Mouse (Mus musculus) neural tube, embryonic 14.5 days (tissue): Measurements from ENCODE around the gene Zfp358. TPM values are rescaled to one million over a fixed set of nuclear protein-coding genes. Genes with fewer than 3 reads are reported as not detected.

ENCODE experiments used
- ATAC-seq: fragments of 200-750 bp; cut with Nextera tagmentation; 2 replicates; pipeline ENCODE4 v1.8.0; 2017; ENCODE audit warnings: low read depth, mild to moderate bottlenecking, moderate TSS enrichment, moderate library complexity
- H3K27ac ChIP-seq: fragments of 300-500 bp; sonication (generic); 2 replicates; pipeline ENCODE4 v1.5.1; 2014; ENCODE audit warnings: low read depth, mild to moderate bottlenecking, control low read depth, low read length, moderate library complexity, mixed read lengths
- H3K27me3 ChIP-seq: fragments of 300-500 bp; sonication (generic); 2 replicates; pipeline ENCODE4 v1.6.1; 2014; ENCODE audit warnings: low read length; ENCODE audit not compliant: control insufficient read depth, insufficient read depth
- H3K36me3 ChIP-seq: fragments of 300-500 bp; sonication (generic); 2 replicates; pipeline ENCODE4 v1.6.1; 2014; ENCODE audit warnings: low read length, mixed read lengths; ENCODE audit not compliant: control insufficient read depth, insufficient read depth
- H3K4me1 ChIP-seq: fragments of 300-500 bp; sonication (generic); 2 replicates; pipeline ENCODE4 v1.6.1; 2014; ENCODE audit warnings: low read length; ENCODE audit not compliant: control insufficient read depth, insufficient read depth
- H3K4me2 ChIP-seq: fragments of 300-500 bp; sonication (generic); 2 replicates; pipeline ENCODE4 v1.6.1; 2014; ENCODE audit warnings: mild to moderate bottlenecking, low read depth, low read length, control low read depth
- H3K4me3 ChIP-seq: fragments of 300-500 bp; sonication (generic); 2 replicates; pipeline ENCODE4 v1.5.1; 2014; ENCODE audit warnings: low read depth, low read length, control low read depth, mixed read lengths
- H3K9ac ChIP-seq: fragments of 300-500 bp; sonication (generic); replicated peaks from 2 replicates; pipeline ENCODE4 v1.6.1; 2014; ENCODE audit warnings: low read depth, mild to moderate bottlenecking, control low read depth, low read length, mixed read lengths
- H3K9me3 ChIP-seq: fragments of 300-500 bp; sonication (generic); 2 replicates; pipeline ENCODE4 v1.6.1; 2016; ENCODE audit warnings: low read length; ENCODE audit not compliant: control insufficient read depth
- WGBS: fragments of 180-500 bp; shearing (Covaris S2); extraction: QIAGEN DNeasy Blood & Tissue Kit; methylation state at CpG from one replicate; pipeline ENCODE4 v1.1.7; 2014; 5-methylcytosine and 5-hydroxymethylcytosine counted together
- polyA plus RNA-seq: library from polyadenylated mRNA; unstranded; fragments of >200 nt; fragmentation: Nextera tagmentation; extraction: Ambion mirVana; gene quantifications from 2 replicates; pipeline ENCODE4 v1.2.1, GENCODE M21; 2014

Gene Zfp358
- polyA plus RNA-seq, 1 experiment from 2014 or later = 43.5 TPM

GRCm38 (mm10) chr8:3468838-3469237, 24.1 kb upstream of the Zfp358 start:
- H3K36me3 ChIP-seq = no peaks in the 10 kb centered on the region
- H3K27ac ChIP-seq = no peak overlapping the region
- H3K9me3 ChIP-seq = no peaks in the 10 kb centered on the region
- no peak overlapping the region for H3K9ac ChIP-seq
- ATAC-seq = no peak
- H3K4me1 ChIP-seq = no peaks in the 10 kb centered on the region
- H3K4me3 ChIP-seq = no peak overlapping the region
- 92% methylated on average over 1 of the region's 1 CpGs for WGBS
- H3K27me3 ChIP-seq = no peaks in the 10 kb centered on the region
- H3K4me2 ChIP-seq = no peak overlapping the region

- Histone ChIP-seq H3K9me3 (no peaks in the 10 kb centered on the region), H3K27ac (no peak within 1 kb of the TSS), H3K9ac (no peak within 1 kb of the TSS), H3K36me3 (no peaks in the 10 kb centered on the region), H3K4me3 (no peak within 1 kb of the TSS), H3K4me1 (no peaks in the 10 kb centered on the region), H3K4me2 (no peak within 1 kb of the TSS), H3K27me3 (no peaks in the 10 kb centered on the region)
- ATAC-seq = no peak
Measured at GRCm38 (mm10) chr8:3470562-3470961, 22.4 kb upstream of the Zfp358 start, which contains the start of gene Tex45. Gene Tex45, plus strand, starts transcription at chr8:3470862.

- Histone ChIP-seq H3K4me1 (no peaks in the 10 kb centered on the region), H3K9ac (peak overlapping the region; percentile 44), H3K36me3 (no peaks in the 10 kb centered on the region), H3K9me3 (no peaks in the 10 kb centered on the region), H3K27me3 (no peaks in the 10 kb centered on the region), H3K4me2 (peak overlapping the region; percentile 48), H3K4me3 (peak overlapping the region; percentile 25), H3K27ac (no peak overlapping the region)
- ATAC-seq = peak; percentile 75
- WGBS = 28% methylated on average over 37 of the region's 37 CpGs
Measured at GRCm38 (mm10) chr8:3475715-3476429, 17.1 kb upstream of the Zfp358 start.

GRCm38 (mm10) chr8:3480221-3480785, 12.6 kb upstream of the Zfp358 start:
- no peak overlapping the region for H3K27ac ChIP-seq
- no peaks in the 10 kb centered on the region for H3K4me1 ChIP-seq
- H3K9ac ChIP-seq = no peak overlapping the region
- WGBS = 77% methylated on average over 4 of the region's 4 CpGs
- ATAC-seq = no peak
- no peak overlapping the region for H3K4me2 ChIP-seq
- H3K36me3 ChIP-seq = no peaks in the 10 kb centered on the region
- no peaks in the 10 kb centered on the region for H3K9me3 ChIP-seq
- no peaks in the 10 kb centered on the region for H3K27me3 ChIP-seq
- H3K4me3 ChIP-seq = no peak overlapping the region

GRCm38 (mm10) chr8:3481605-3482004, 11.3 kb upstream of the Zfp358 start:
- H3K36me3 ChIP-seq = no peaks in the 10 kb centered on the region
- H3K4me3 ChIP-seq = no peak overlapping the region
- H3K9ac ChIP-seq = no peak overlapping the region
- WGBS = 67% methylated on average over 5 of the region's 5 CpGs
- H3K4me1 ChIP-seq = no peaks in the 10 kb centered on the region
- H3K9me3 ChIP-seq = no peaks in the 10 kb centered on the region
- no peaks in the 10 kb centered on the region for H3K27me3 ChIP-seq
- H3K4me2 ChIP-seq = no peak overlapping the region
- no peak overlapping the region for H3K27ac ChIP-seq
- no peak for ATAC-seq

- Histone ChIP-seq H3K27ac (no peak overlapping the region), H3K27me3 (no peaks in the 10 kb centered on the region), H3K4me2 (no peak overlapping the region), H3K4me1 (no peaks in the 10 kb centered on the region), H3K9ac (no peak overlapping the region), H3K36me3 (no peaks in the 10 kb centered on the region), H3K9me3 (no peaks in the 10 kb centered on the region), H3K4me3 (no peak overlapping the region)
- 87% methylated on average over 22 of the region's 22 CpGs for WGBS
- ATAC-seq = no peak
Measured at GRCm38 (mm10) chr8:3482240-3482740, 10.6 kb upstream of the Zfp358 start.

- Histone ChIP-seq H3K36me3 (no peaks in the 10 kb centered on the region), H3K4me3 (no peak overlapping the region), H3K27me3 (no peaks in the 10 kb centered on the region), H3K9ac (no peak overlapping the region), H3K4me1 (no peaks in the 10 kb centered on the region), H3K4me2 (no peak overlapping the region), H3K27ac (no peak overlapping the region), H3K9me3 (no peaks in the 10 kb centered on the region)
- WGBS = 84% methylated on average over 7 of the region's 7 CpGs
- no peak for ATAC-seq
Measured at GRCm38 (mm10) chr8:3483546-3483945, 9.4 kb upstream of the Zfp358 start.

GRCm38 (mm10) chr8:3485192-3485591, 7.7 kb upstream of the Zfp358 start:
- no peaks in the 10 kb centered on the region for H3K27me3 ChIP-seq
- WGBS = 34% methylated on average over 5 of the region's 5 CpGs
- no peaks in the 10 kb centered on the region for H3K4me1 ChIP-seq

GRCm38 (mm10) chr8:3493845-3494208, 889 bp downstream of the Zfp358 start:
- peaks cover 3% of the 10 kb centered on the region; the same call in 1 of the 2 replicates for H3K4me1 ChIP-seq
- H3K4me3 ChIP-seq = peak overlapping the region; percentile 91
- H3K4me2 ChIP-seq = peak overlapping the region; percentile 93
- peaks cover 15% of the 10 kb centered on the region for H3K36me3 ChIP-seq
- peak overlapping the region; percentile 88 for H3K27ac ChIP-seq
- peak overlapping the region; percentile 97 for H3K9ac ChIP-seq
- H3K27me3 ChIP-seq = no peaks in the 10 kb centered on the region
- H3K9me3 ChIP-seq = no peaks in the 10 kb centered on the region
- 47% methylated on average over 6 of the region's 6 CpGs for WGBS
- peak; percentile 14 for ATAC-seq

More at GRCm38 (mm10) chr8:3485192-3485591, 7.7 kb upstream of the Zfp358 start:
- Histone ChIP-seq H3K4me2 (no peak overlapping the region), H3K36me3 (no peaks in the 10 kb centered on the region), H3K9ac (no peak overlapping the region), H3K27ac (no peak overlapping the region), H3K9me3 (no peaks in the 10 kb centered on the region), H3K4me3 (no peak overlapping the region)
- peak; percentile 52; the same call in 1 of the 2 replicates for ATAC-seq
